22 mouse cellular contexts compared by ENCODE assay signal in genomic region chr1:177525141-177525540, GRCm38 (mm10).
DNase-seq lines count a peak whose midpoint lies in the region; ATAC-seq lines count a peak whose summit lies in the region.
"Had no signal": no experiment of that assay in that cellular context is flagged by ENCODE, and none has a peak within 500 bp of the region (broad histone marks: within the 10 kb centered on the region; RNA-seq: fewer than 3 reads in every experiment).

No protein-coding gene starts in this region.

- peaks cover 6% of the 10 kb centered on the region; the same call in 1 of the 2 replicates for H3K4me1 ChIP-seq in embryonic facial prominence, embryonic 14.5 days (ENCODE audit: control insufficient read depth, insufficient read depth, low read length)
- H3K4me1 ChIP-seq in embryonic facial prominence, embryonic 10.5 days, result no peaks in the 10 kb centered on the region
- H3K4me1 ChIP-seq in embryonic facial prominence, embryonic 15.5 days, result no peaks in the 10 kb centered on the region
- H3K4me1 ChIP-seq: embryonic facial prominence, embryonic 12.5 days; forebrain, embryonic 13.5 days; forebrain, embryonic 15.5 days had no signal

- no peak overlapping the region for H3K27ac ChIP-seq in embryonic facial prominence, embryonic 14.5 days (replicated peaks; ENCODE audit: low read depth, low read length)
- no peak overlapping the region for H3K27ac ChIP-seq in embryonic facial prominence, embryonic 10.5 days (replicated peaks)
- H3K27ac ChIP-seq in embryonic facial prominence, embryonic 15.5 days (replicated peaks), result 0 out of 2 replicates have a peak overlapping the region, but pooled peaks have one; percentile 22
- H3K27ac ChIP-seq: embryonic facial prominence, embryonic 12.5 days; forebrain, embryonic 13.5 days; forebrain, embryonic 15.5 days had no signal

- H3K9ac ChIP-seq in embryonic facial prominence, embryonic 14.5 days (ENCODE audit: low read depth, low read length), result no peak overlapping the region
- H3K9ac ChIP-seq in embryonic facial prominence, embryonic 15.5 days, result no peak overlapping the region
- H3K9ac ChIP-seq: embryonic facial prominence, embryonic 12.5 days; forebrain, embryonic 13.5 days; forebrain, embryonic 15.5 days; forebrain, postnatal 0 days had no signal

- no peaks in the 10 kb centered on the region for H3K27me3 ChIP-seq in embryonic facial prominence, embryonic 14.5 days (replicated peaks; ENCODE audit: control insufficient read depth, insufficient read depth, low read length)
- no peaks in the 10 kb centered on the region for H3K27me3 ChIP-seq in embryonic facial prominence, embryonic 10.5 days (replicated peaks; ENCODE audit: low read depth, poor library complexity, severe bottlenecking)
- H3K27me3 ChIP-seq in embryonic facial prominence, embryonic 15.5 days, result no peaks in the 10 kb centered on the region
- H3K27me3 ChIP-seq: CH12.LX; embryonic facial prominence, embryonic 12.5 days; forebrain, embryonic 13.5 days; forebrain, embryonic 15.5 days had no signal

- peak; percentile 85 for DNase-seq in embryonic facial prominence, embryonic 14.5 days (ENCODE audit: low spot score)
- no peak for DNase-seq in embryonic facial prominence, embryonic 10.5 days (ENCODE audit: low spot score)
- peak; percentile 30 for DNase-seq in NIH3T3 (ENCODE audit: low read depth)
- DNase-seq in embryo, embryonic 9.5 days (ENCODE audit: extremely low spot score), result no peak
- DNase-seq: adrenal gland, adult 8-10 months; adrenal gland, postnatal 14 days; adrenal gland, postnatal 36 days; B cell, adult 2 months; cerebellum, adult 11-12 months; cerebellum, adult 2 months; cerebellum, adult 9-10 months; cerebellum, postnatal 10 days; cerebellum, postnatal 25 days; forebrain, postnatal 0 days had no signal

- WGBS in embryonic facial prominence, embryonic 14.5 days, result 56% methylated on average over 6 of the region's 6 CpGs
- WGBS in embryonic facial prominence, embryonic 10.5 days, result 88% methylated on average over 6 of the region's 6 CpGs
- WGBS in embryonic facial prominence, embryonic 15.5 days, result 40% methylated on average over 6 of the region's 6 CpGs

- H3K4me3 ChIP-seq in embryonic facial prominence, embryonic 14.5 days (ENCODE audit: low read depth, low read length), result no peak overlapping the region
- H3K4me3 ChIP-seq in embryonic facial prominence, embryonic 10.5 days, result no peak overlapping the region
- H3K4me3 ChIP-seq in embryonic facial prominence, embryonic 15.5 days (replicated peaks), result no peak overlapping the region
- H3K4me3 ChIP-seq: embryonic facial prominence, embryonic 12.5 days; forebrain, embryonic 13.5 days; forebrain, embryonic 15.5 days had no signal

- H3K9me3 ChIP-seq in embryonic facial prominence, embryonic 14.5 days (ENCODE audit: control insufficient read depth, low read length), result no peaks in the 10 kb centered on the region
- no peaks in the 10 kb centered on the region for H3K9me3 ChIP-seq in embryonic facial prominence, embryonic 10.5 days
- no peaks in the 10 kb centered on the region for H3K9me3 ChIP-seq in embryonic facial prominence, embryonic 15.5 days (replicated peaks)
- H3K9me3 ChIP-seq: embryonic facial prominence, embryonic 12.5 days; forebrain, embryonic 13.5 days; forebrain, embryonic 15.5 days had no signal

- no peak overlapping the region for H3K4me2 ChIP-seq in embryonic facial prominence, embryonic 14.5 days (ENCODE audit: low read depth, low read length)
- H3K4me2 ChIP-seq in embryonic facial prominence, embryonic 15.5 days (replicated peaks), result no peak overlapping the region
- H3K4me2 ChIP-seq: embryonic facial prominence, embryonic 12.5 days; forebrain, embryonic 13.5 days; forebrain, embryonic 15.5 days had no signal

- H3K36me3 ChIP-seq in embryonic facial prominence, embryonic 14.5 days (ENCODE audit: control insufficient read depth, insufficient read depth, low read length), result no peaks in the 10 kb centered on the region
- no peaks in the 10 kb centered on the region for H3K36me3 ChIP-seq in embryonic facial prominence, embryonic 10.5 days (replicated peaks)
- no peaks in the 10 kb centered on the region for H3K36me3 ChIP-seq in embryonic facial prominence, embryonic 15.5 days
- H3K36me3 ChIP-seq: embryonic facial prominence, embryonic 12.5 days; forebrain, embryonic 15.5 days; G1E had no signal

- no peak for ATAC-seq in embryonic facial prominence, embryonic 14.5 days (ENCODE audit: low read depth)
- peak; percentile 43; the same call in 1 of the 2 replicates for ATAC-seq in embryonic facial prominence, embryonic 15.5 days (ENCODE audit: insufficient number of reproducible peaks, low FRiP score, low TSS enrichment, low read depth)
- ATAC-seq: activated CD4-positive, CD25-positive, alpha-beta regulatory T cell, adult 4 months; CD4-positive, CD25-positive, alpha-beta regulatory T cell, adult 4 months; forebrain, embryonic 13.5 days; forebrain, embryonic 15.5 days; forebrain, postnatal 0 days had no signal

Comparison
In these comparisons a context has a peak if more than half of its experiments do, and no peak if none do; other contexts are left out.
1. DNase-seq: peak in embryonic facial prominence, embryonic 14.5 days (single experiment) and NIH3T3 (single experiment); none in embryonic facial prominence, embryonic 10.5 days (single experiment) and embryo, embryonic 9.5 days (single experiment).